Mouse (Mus musculus): ENCODE measurements around the gene Rybp.

DNA sequence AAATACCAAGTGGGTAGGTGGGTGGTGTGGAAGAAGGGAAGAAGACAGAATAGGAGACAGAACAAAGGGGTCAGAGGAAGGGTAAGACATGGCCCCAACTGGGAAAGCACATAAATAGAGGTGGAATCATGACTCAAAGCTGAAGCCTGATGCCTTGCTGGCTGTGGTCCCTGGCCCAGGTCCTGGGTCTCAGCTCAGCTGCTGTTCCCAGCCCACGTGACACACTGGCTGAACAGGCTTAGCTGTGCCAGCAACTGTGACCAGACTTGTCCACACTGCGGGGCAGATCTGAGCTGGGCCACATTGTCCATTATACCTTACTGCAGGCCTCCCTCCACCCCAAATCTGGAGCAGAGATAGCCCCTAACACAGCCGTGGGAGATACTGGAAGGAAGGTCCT is 103.9 kb downstream of the Rybp start:
- TF ChIP-seq CTCF (IDR thresholded peaks at IDR 0.05) (no peak), POLR2A (IDR thresholded peaks at IDR 0.05; ENCODE audit: insufficient read depth, low read depth, low read length) (no peak), EP300 (IDR thresholded peaks at IDR 0.05; ENCODE audit: insufficient read depth, low read depth, low read length) (no peak)
